Mouse (Mus musculus) mouse trophoblast stem cell (cell line): Measurements from ENCODE around the gene Ror1.

Experiments used
- in situ Hi-C, 2 experiments: fragments of 300-500 bp; cut with MseI, MboI; formaldehyde crosslinking; loops; 2 replicates in 1 of 2; 3 replicates in 1 of 2; pipeline ENCODE4 v1.15.1; 2025

Gene Ror1

GRCm38 (mm10) chr4:100095685-100096595, at the start of gene Ror1:
Ror1 (plus strand) TSS chr4:100095791.
- in situ Hi-C loops, result loop anchor here (10.0 kb wide), 2 partner anchors 309 to 439 kb away; no protein-coding TSS in a partner anchor

DNA sequence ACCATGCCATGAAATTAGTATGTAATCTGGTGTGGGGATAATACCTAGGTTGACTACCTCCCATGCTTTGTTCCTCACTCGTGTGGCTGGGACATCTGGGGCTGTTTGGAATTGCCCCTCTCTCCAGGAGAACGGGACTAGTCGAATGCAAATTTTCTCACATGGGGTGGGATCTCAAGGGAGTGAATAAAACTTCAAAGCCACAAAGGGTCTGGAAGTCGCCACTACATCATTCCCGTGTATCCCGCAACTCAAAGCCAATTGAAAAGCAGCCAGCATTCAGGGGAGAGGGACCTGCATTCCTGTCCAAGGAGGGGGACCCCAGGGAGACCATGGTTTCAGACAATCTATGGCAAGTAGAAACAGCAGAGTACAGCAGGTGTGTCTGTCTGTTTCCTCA, 48.5 kb upstream of the Ror1 start:
- in situ Hi-C loops, result no loop called here

GRCm38 (mm10) chr4:100048351-100048950, 47.1 kb upstream of the Ror1 start:
- in situ Hi-C loops, result no loop called here

GRCm38 (mm10) chr4:100051767-100052166, 43.8 kb upstream of the Ror1 start:
- in situ Hi-C loops, result no loop called here

GRCm38 (mm10) chr4:100052258-100052657, 43.3 kb upstream of the Ror1 start:
- in situ Hi-C loops, result no loop called here

GRCm38 (mm10) chr4:100056046-100056445, 39.5 kb upstream of the Ror1 start:
- in situ Hi-C loops, result no loop called here

- in situ Hi-C loops, result no loop called here
These were observed 39.1 kb upstream of the Ror1 start for GRCm38 (mm10) chr4:100056446-100056845.

GRCm38 (mm10) chr4:100057381-100057780, 38.2 kb upstream of the Ror1 start:
- in situ Hi-C loops, result no loop called here

- in situ Hi-C loops, result no loop called here
These were observed 37.0 kb upstream of the Ror1 start for GRCm38 (mm10) chr4:100058631-100059030.

- in situ Hi-C loops, result no loop called here
These were observed 35.8 kb upstream of the Ror1 start for GRCm38 (mm10) chr4:100059811-100060210.

- in situ Hi-C loops, result no loop called here
These were observed 34.1 kb upstream of the Ror1 start for GRCm38 (mm10) chr4:100061396-100062066.

- in situ Hi-C loops, result no loop called here
These were observed 29.9 kb upstream of the Ror1 start for GRCm38 (mm10) chr4:100065686-100066085.

DNA sequence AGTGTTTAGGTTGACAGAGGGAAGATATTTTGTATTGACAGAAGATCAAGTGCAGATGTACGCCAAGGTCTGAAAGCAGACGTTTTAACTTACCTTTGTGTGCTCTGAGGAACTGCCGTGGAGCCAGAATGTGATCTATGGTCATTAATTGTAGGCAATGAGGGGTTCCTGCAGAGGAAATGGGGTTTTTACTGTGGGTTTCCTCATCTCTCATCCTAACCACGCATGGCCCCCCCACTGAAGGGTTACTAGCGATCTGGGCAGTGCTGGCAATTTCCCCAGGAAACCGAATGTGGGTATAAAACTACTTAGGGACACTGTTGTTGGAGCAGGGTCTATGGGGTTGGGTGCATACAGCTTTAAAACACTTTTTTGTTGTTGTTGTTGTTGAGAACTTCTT, 25.5 kb upstream of the Ror1 start:
- in situ Hi-C loops, result no loop called here

- in situ Hi-C loops, result loop anchor here (10.0 kb wide), 2 partner anchors 308 to 438 kb away; no protein-coding TSS in a partner anchor
These were observed 1.1 kb downstream of the Ror1 start for GRCm38 (mm10) chr4:100096596-100097181.

- in situ Hi-C loops, result loop anchor here (10.0 kb wide), 2 partner anchors 307 to 437 kb away; no protein-coding TSS in a partner anchor
These were observed 1.9 kb downstream of the Ror1 start for GRCm38 (mm10) chr4:100097364-100097979.

DNA sequence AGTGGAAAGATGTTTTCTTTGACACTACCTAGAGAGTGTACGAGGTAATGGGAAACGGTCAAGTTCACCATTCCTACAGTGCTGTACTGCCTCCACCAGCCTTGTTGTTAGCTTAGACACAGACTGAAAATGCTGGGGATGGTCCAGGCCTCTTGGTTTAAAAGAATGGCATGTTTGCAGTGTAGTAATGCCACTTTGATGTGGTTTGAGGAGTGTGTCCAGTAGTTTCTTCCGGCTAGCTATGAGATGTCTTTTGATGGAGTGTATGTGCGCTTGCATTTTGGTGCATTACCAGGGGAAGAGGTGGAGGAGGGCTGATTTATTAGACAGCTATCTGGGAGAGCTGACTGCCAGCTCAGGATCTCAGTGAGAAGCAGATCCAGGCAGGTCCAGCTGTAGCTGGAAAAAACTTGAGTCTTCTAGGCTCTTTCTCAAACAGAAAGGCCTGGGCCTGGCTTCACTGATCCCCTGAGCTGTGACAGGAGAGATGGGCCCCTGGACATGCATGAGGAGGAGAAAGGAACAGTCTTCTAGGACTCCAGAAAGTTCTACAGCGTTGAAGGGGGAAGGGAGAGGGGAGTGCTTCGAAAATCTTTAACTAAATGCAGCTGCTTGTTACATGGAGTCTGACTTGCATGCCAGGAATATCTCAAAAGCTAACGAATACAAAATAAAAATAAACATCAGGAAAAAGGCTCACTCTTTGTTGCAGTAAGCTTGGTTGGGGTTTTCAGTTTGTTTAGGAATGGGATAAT, 5.7 kb downstream of the Ror1 start:
- in situ Hi-C loops, result no loop called here

- in situ Hi-C loops, result no loop called here
These were observed 6.3 kb downstream of the Ror1 start for GRCm38 (mm10) chr4:100101844-100102243.

DNA sequence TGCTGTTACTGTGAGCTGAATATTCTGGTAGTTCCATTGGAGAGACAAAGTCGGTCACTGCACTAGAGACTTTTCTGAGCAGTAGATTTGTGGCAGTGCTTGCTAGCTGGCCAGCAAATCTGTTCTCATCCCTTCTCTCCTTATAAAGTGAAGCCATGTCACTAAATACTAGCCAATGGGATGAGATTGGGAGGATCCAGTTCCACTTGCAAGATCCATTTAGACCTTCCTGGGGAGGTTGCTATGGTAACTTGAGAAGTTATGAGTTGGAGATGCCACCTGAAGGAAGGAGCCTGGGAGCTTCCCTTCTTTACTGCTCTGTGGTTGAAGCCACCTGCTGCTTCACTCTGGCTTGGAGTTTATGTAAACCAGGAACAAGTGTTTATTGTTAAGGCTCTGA, 8.7 kb downstream of the Ror1 start:
- in situ Hi-C loops, result no loop called here

- in situ Hi-C loops, result no loop called here
These were observed 12.0 kb downstream of the Ror1 start for GRCm38 (mm10) chr4:100107593-100107992.

- in situ Hi-C loops, result no loop called here
These were observed 13.0 kb downstream of the Ror1 start for GRCm38 (mm10) chr4:100108551-100108950.

GRCm38 (mm10) chr4:100114148-100114547, 18.6 kb downstream of the Ror1 start:
- in situ Hi-C loops, result no loop called here
